Mouse (Mus musculus) kidney, adult 11 months (tissue): ENCODE measurements around the gene Pla2g2c.
A peak's percentile ranks its signal among the peaks of the same experiment; 100 is the strongest.

ENCODE experiments used
- DNase-seq: peaks from one replicate; pipeline ENCODE4 v3.0.0; 2022

Pla2g2c gene

GRCm38 (mm10) chr4:138724354-138725126 is at the start of gene Pla2g2c:
Gene Pla2g2c (plus strand): TSS chr4:138724792.
- no peak for DNase-seq

GRCm38 (mm10) chr4:138676480-138676879 is 48.1 kb upstream of the Pla2g2c start:
- DNase-seq = no peak

GRCm38 (mm10) chr4:138677579-138677978 is 47.0 kb upstream of the Pla2g2c start:
- DNase-seq = no peak

- no peak for DNase-seq
Observed at GRCm38 (mm10) chr4:138680124-138680523, 44.5 kb upstream of the Pla2g2c start.

GRCm38 (mm10) chr4:138682760-138683159 is 41.8 kb upstream of the Pla2g2c start:
- no peak for DNase-seq

- DNase-seq = no peak
Observed at GRCm38 (mm10) chr4:138685813-138686212, 38.8 kb upstream of the Pla2g2c start.

- no peak for DNase-seq
Observed at GRCm38 (mm10) chr4:138689094-138689512, 35.5 kb upstream of the Pla2g2c start.

- DNase-seq = no peak
Observed at GRCm38 (mm10) chr4:138690561-138690960, 34.0 kb upstream of the Pla2g2c start.

- no peak for DNase-seq
Observed at GRCm38 (mm10) chr4:138691443-138692181, 33.0 kb upstream of the Pla2g2c start.

GRCm38 (mm10) chr4:138693043-138693692 is 31.4 kb upstream of the Pla2g2c start:
- no peak for DNase-seq

GRCm38 (mm10) chr4:138696720-138697119 is 27.9 kb upstream of the Pla2g2c start:
- peak; percentile 35 for DNase-seq

- DNase-seq = no peak
Observed at GRCm38 (mm10) chr4:138697166-138697860, 27.3 kb upstream of the Pla2g2c start.

- DNase-seq = peak; percentile 61
Observed at GRCm38 (mm10) chr4:138698296-138698695, 26.3 kb upstream of the Pla2g2c start.

- peak; percentile 69 for DNase-seq
Observed at GRCm38 (mm10) chr4:138700184-138700982, 24.2 kb upstream of the Pla2g2c start.

- DNase-seq = no peak
Observed at GRCm38 (mm10) chr4:138701111-138701510, 23.5 kb upstream of the Pla2g2c start.

GRCm38 (mm10) chr4:138702031-138702430 is 22.6 kb upstream of the Pla2g2c start:
- no peak for DNase-seq

GRCm38 (mm10) chr4:138702528-138702927 is 22.1 kb upstream of the Pla2g2c start:
- DNase-seq = no peak

GRCm38 (mm10) chr4:138703591-138703990 is 21.0 kb upstream of the Pla2g2c start:
- no peak for DNase-seq

- no peak for DNase-seq
Observed at GRCm38 (mm10) chr4:138704169-138704568, 20.4 kb upstream of the Pla2g2c start.

GRCm38 (mm10) chr4:138706620-138707019 is 18.0 kb upstream of the Pla2g2c start:
- DNase-seq = no peak

- peak; percentile 59 for DNase-seq
Observed at GRCm38 (mm10) chr4:138708636-138709035, 16.0 kb upstream of the Pla2g2c start.

GRCm38 (mm10) chr4:138709246-138709645 is 15.3 kb upstream of the Pla2g2c start:
- no peak for DNase-seq
